Mouse (Mus musculus) myocyte (in vitro differentiated cells): ENCODE results near the gene Ypel3. TPM values are rescaled to one million over a fixed set of nuclear protein-coding genes. Genes with fewer than 3 reads are reported as not detected.

Experiments
- H3K27me3 ChIP-seq: one replicate; pipeline ENCODE4 v1.6.1; 2011; ENCODE audit not compliant: control insufficient read depth, insufficient read depth, insufficient read length
- H3K36me3 ChIP-seq: one replicate; pipeline ENCODE4 v1.6.1; 2011; ENCODE audit not compliant: control insufficient read depth, insufficient read depth
- H3K4me2 ChIP-seq: one replicate; pipeline ENCODE4 v1.6.1; 2011; ENCODE audit warnings: low read depth, control low read depth
- H3K4me3 ChIP-seq: one replicate; pipeline ENCODE4 v1.5.1; 2011; ENCODE audit warnings: mild to moderate bottlenecking, control low read depth, moderate library complexity
- H3K79me2 ChIP-seq: one replicate; pipeline ENCODE4 v1.6.1; 2011; ENCODE audit not compliant: control insufficient read depth, insufficient read depth
- H3ac ChIP-seq: one replicate; pipeline ENCODE4 v1.6.1; 2011; ENCODE audit not compliant: control insufficient read depth, insufficient read length
- CEBPB ChIP-seq: IDR thresholded peaks from 2 replicates; pipeline ENCODE4 v1.6.1; 2011; ENCODE audit warnings: mild to moderate bottlenecking, moderate library complexity; ENCODE audit not compliant: poor library complexity, insufficient read depth, severe bottlenecking
- E2F4 ChIP-seq: IDR thresholded peaks from one replicate; pipeline ENCODE4 v1.6.1; 2011; ENCODE audit warnings: mild to moderate bottlenecking, control low read depth, moderate library complexity; ENCODE audit not compliant: insufficient read depth
- MAX ChIP-seq: IDR thresholded peaks from one replicate; pipeline ENCODE4 v1.6.1; 2011; ENCODE audit warnings: low read depth, mild to moderate bottlenecking, control low read depth
- MYOD1 ChIP-seq, 3 experiments: IDR thresholded peaks; one replicate each; pipeline ENCODE4 v1.6.1; 2011; ENCODE audit warnings: control low read depth in 2 of 3, low read depth in 2 of 3, mild to moderate bottlenecking in 2 of 3, moderate library complexity in 1 of 3; ENCODE audit not compliant: insufficient read length in 2 of 3, control insufficient read depth in 1 of 3
- MYOG ChIP-seq, 3 experiments: IDR thresholded peaks; one replicate each; pipeline ENCODE4 v1.6.1; 2011; ENCODE audit warnings: control low read depth in 2 of 3, low read depth in 2 of 3, mild to moderate bottlenecking in 2 of 3; ENCODE audit not compliant: insufficient read length in 2 of 3, control insufficient read depth in 1 of 3, insufficient read depth in 1 of 3
- POLR2A ChIP-seq: IDR thresholded peaks from one replicate; pipeline ENCODE4 v1.6.1; 2011; ENCODE audit warnings: low read depth, mild to moderate bottlenecking, control low read depth, moderate library complexity; ENCODE audit not compliant: insufficient read length
- POLR2AphosphoS2 ChIP-seq: IDR thresholded peaks from one replicate; pipeline ENCODE4 v1.6.1; 2011; ENCODE audit warnings: low read depth, control low read depth; ENCODE audit not compliant: insufficient read length
- REST ChIP-seq: IDR thresholded peaks from one replicate; pipeline ENCODE4 v1.6.1; 2011; ENCODE audit warnings: mild to moderate bottlenecking, control low read depth, moderate library complexity; ENCODE audit not compliant: insufficient read depth, insufficient read length
- SRF ChIP-seq: IDR thresholded peaks from one replicate; pipeline ENCODE4 v1.6.1; 2011; ENCODE audit warnings: low read depth; ENCODE audit not compliant: control insufficient read depth, insufficient read length
- TCF12 ChIP-seq: IDR thresholded peaks from one replicate; pipeline ENCODE4 v1.6.1; 2011; ENCODE audit warnings: mild to moderate bottlenecking, control low read depth; ENCODE audit not compliant: poor library complexity, insufficient read depth, severe bottlenecking
- TCF3 ChIP-seq: IDR thresholded peaks from one replicate; pipeline ENCODE4 v1.6.1; 2011; ENCODE audit warnings: low read depth, control low read depth; ENCODE audit not compliant: insufficient read length
- USF1 ChIP-seq: IDR thresholded peaks from one replicate; pipeline ENCODE4 v1.6.1; 2011; ENCODE audit warnings: low read depth, mild to moderate bottlenecking, control low read depth, moderate library complexity
- polyA plus RNA-seq: library from polyadenylated mRNA; unstranded; fragments of >200 nt; fragmentation: generic; extraction: Trizol; gene quantifications from one replicate; pipeline ENCODE4 v1.2.1, GENCODE M21; 2012; ENCODE audit warnings: missing spikeins

The Ypel3 gene
- polyA plus RNA-seq, 1 experiment = 82.2 TPM

GRCm38 (mm10) chr7:126741452-126741851, 35.3 kb upstream of the Ypel3 start:
- H3ac ChIP-seq = no peak overlapping the region

GRCm38 (mm10) chr7:126741964-126742482, 34.7 kb upstream of the Ypel3 start:
- TF ChIP-seq MYOD1 (IDR thresholded peaks at IDR 0.05; ENCODE audit: control insufficient read depth in 1 of 3, insufficient read length in 2 of 3, low read depth in 2 of 3) (no peak), REST (no peak), TCF12 (no peak), POLR2A (no peak), SRF (no peak), POLR2AphosphoS2 (no peak), TCF3 (no peak), CEBPB (no peak), USF1 (no peak), MYOG (IDR thresholded peaks at IDR 0.05; ENCODE audit: control insufficient read depth in 1 of 3, insufficient read depth in 1 of 3, insufficient read length in 2 of 3, low read depth in 2 of 3) (no peak), MAX (no peak), E2F4 (no peak)
- Histone ChIP-seq H3K4me3 (no peak overlapping the region), H3K4me2 (no peak overlapping the region)

More at GRCm38 (mm10) chr7:126741452-126741851, 35.3 kb upstream of the Ypel3 start:
- Histone ChIP-seq H3K4me2 (no peak overlapping the region), H3K36me3 (no peaks in the 10 kb centered on the region), H3K27me3 (no peaks in the 10 kb centered on the region), H3K4me3 (no peak overlapping the region), H3K79me2 (no peaks in the 10 kb centered on the region)
- TF ChIP-seq CEBPB (no peak), REST (no peak), POLR2AphosphoS2 (no peak), USF1 (no peak), POLR2A (no peak), MAX (no peak), TCF3 (no peak), MYOD1 (IDR thresholded peaks at IDR 0.05; ENCODE audit: control insufficient read depth in 1 of 3, insufficient read length in 2 of 3, low read depth in 2 of 3) (no peak), E2F4 (no peak), SRF (no peak), MYOG (IDR thresholded peaks at IDR 0.05; ENCODE audit: control insufficient read depth in 1 of 3, insufficient read depth in 1 of 3, insufficient read length in 2 of 3, low read depth in 2 of 3) (no peak), TCF12 (no peak)

GRCm38 (mm10) chr7:126746066-126746465, 30.7 kb upstream of the Ypel3 start:
- no peak overlapping the region for H3ac ChIP-seq
- no peak overlapping the region for H3K4me3 ChIP-seq
- no peaks in the 10 kb centered on the region for H3K27me3 ChIP-seq
- no peaks in the 10 kb centered on the region for H3K79me2 ChIP-seq
- no peaks in the 10 kb centered on the region for H3K36me3 ChIP-seq
- H3K4me2 ChIP-seq = no peak overlapping the region
- TF ChIP-seq E2F4 = no peak
- no peak for TF ChIP-seq MAX
- TF ChIP-seq MYOG (IDR thresholded peaks at IDR 0.05; ENCODE audit: control insufficient read depth in 1 of 3, insufficient read depth in 1 of 3, insufficient read length in 2 of 3, low read depth in 2 of 3) = no peak
- TF ChIP-seq POLR2A = no peak
- no peak for TF ChIP-seq TCF3
- TF ChIP-seq TCF12 = no peak
- TF ChIP-seq POLR2AphosphoS2 = no peak
- TF ChIP-seq REST = no peak
- no peak for TF ChIP-seq MYOD1 (IDR thresholded peaks at IDR 0.05; ENCODE audit: control insufficient read depth in 1 of 3, insufficient read length in 2 of 3, low read depth in 2 of 3)
- no peak for TF ChIP-seq SRF
- TF ChIP-seq CEBPB = no peak
- no peak for TF ChIP-seq USF1

More at GRCm38 (mm10) chr7:126741964-126742482, 34.7 kb upstream of the Ypel3 start:
- no peaks in the 10 kb centered on the region for H3K27me3 ChIP-seq
- no peaks in the 10 kb centered on the region for H3K79me2 ChIP-seq
- no peak overlapping the region for H3ac ChIP-seq
- no peaks in the 10 kb centered on the region for H3K36me3 ChIP-seq

- no peaks in the 10 kb centered on the region for H3K79me2 ChIP-seq
- TF ChIP-seq TCF3 (no peak), POLR2AphosphoS2 (no peak), MYOD1 (IDR thresholded peaks at IDR 0.05; ENCODE audit: control insufficient read depth in 1 of 3, insufficient read length in 2 of 3, low read depth in 2 of 3) (no peak), USF1 (no peak), TCF12 (no peak), POLR2A (no peak), CEBPB (no peak), MYOG (IDR thresholded peaks at IDR 0.05; ENCODE audit: control insufficient read depth in 1 of 3, insufficient read depth in 1 of 3, insufficient read length in 2 of 3, low read depth in 2 of 3) (no peak), MAX (no peak), SRF (no peak), E2F4 (no peak), REST (no peak)
- no peak overlapping the region for H3K4me2 ChIP-seq
- no peaks in the 10 kb centered on the region for H3K27me3 ChIP-seq
- H3K36me3 ChIP-seq = no peaks in the 10 kb centered on the region
- H3K4me3 ChIP-seq = no peak overlapping the region
- no peak overlapping the region for H3ac ChIP-seq
These were observed 30.0 kb upstream of the Ypel3 start for GRCm38 (mm10) chr7:126746798-126747197.

GRCm38 (mm10) chr7:126748824-126749223, 27.9 kb upstream of the Ypel3 start:
- H3K79me2 ChIP-seq = no peaks in the 10 kb centered on the region
- no peak overlapping the region for H3K4me2 ChIP-seq
- no peak for TF ChIP-seq TCF12
- TF ChIP-seq USF1 = no peak
- TF ChIP-seq MAX = no peak
- TF ChIP-seq POLR2A = no peak
- TF ChIP-seq CEBPB = no peak
- no peak for TF ChIP-seq MYOD1 (IDR thresholded peaks at IDR 0.05; ENCODE audit: control insufficient read depth in 1 of 3, insufficient read length in 2 of 3, low read depth in 2 of 3)
- TF ChIP-seq TCF3 = no peak
- TF ChIP-seq POLR2AphosphoS2 = no peak
- no peak for TF ChIP-seq REST
- no peak for TF ChIP-seq SRF
- TF ChIP-seq MYOG (IDR thresholded peaks at IDR 0.05; ENCODE audit: control insufficient read depth in 1 of 3, insufficient read depth in 1 of 3, insufficient read length in 2 of 3, low read depth in 2 of 3) = no peak
- no peak for TF ChIP-seq E2F4
- no peaks in the 10 kb centered on the region for H3K36me3 ChIP-seq
- no peak overlapping the region for H3K4me3 ChIP-seq
- H3ac ChIP-seq = no peak overlapping the region
- no peaks in the 10 kb centered on the region for H3K27me3 ChIP-seq
